Mouse (Mus musculus) midbrain, postnatal 0 days (tissue): ENCODE data around the gene Tff1. TPM values are rescaled to one million over a fixed set of nuclear protein-coding genes. Genes with fewer than 3 reads are reported as not detected.

ENCODE experiments used
- ATAC-seq: fragments of 200-750 bp; cut with Nextera tagmentation; 2 replicates; pipeline ENCODE4 v1.8.0; 2017; ENCODE audit warnings: moderate number of reproducible peaks, mild to moderate bottlenecking, moderate TSS enrichment, moderate library complexity; ENCODE audit not compliant: low FRiP score
- DNase-seq: peaks from one replicate; pipeline ENCODE4 v3.0.0-alpha.2; 2015; ENCODE audit warnings: low spot score
- H3K27ac ChIP-seq: fragments of 300-500 bp; sonication (generic); 2 replicates; pipeline ENCODE4 v1.5.1; 2014; ENCODE audit warnings: low read depth, mild to moderate bottlenecking, low read length, mixed read lengths
- H3K27me3 ChIP-seq: fragments of 300-500 bp; sonication (generic); 2 replicates; pipeline ENCODE4 v1.6.1; 2014; ENCODE audit warnings: low read length, control low read depth, mixed read lengths; ENCODE audit not compliant: insufficient read depth
- H3K36me3 ChIP-seq: fragments of 300-500 bp; sonication (generic); 2 replicates; pipeline ENCODE4 v1.6.1; 2014; ENCODE audit warnings: low read length, control low read depth, mixed read lengths; ENCODE audit not compliant: insufficient read depth
- H3K4me1 ChIP-seq: fragments of 300-500 bp; sonication (generic); 2 replicates; pipeline ENCODE4 v1.6.1; 2014; ENCODE audit warnings: mild to moderate bottlenecking, control low read depth, antibody characterized with exemption, low read length, mixed read lengths; ENCODE audit not compliant: insufficient read depth
- H3K4me2 ChIP-seq: fragments of 300-500 bp; sonication (generic); 2 replicates; pipeline ENCODE4 v1.6.1; 2014; ENCODE audit warnings: low read depth, mild to moderate bottlenecking, low read length, mixed read lengths; ENCODE audit not compliant: poor library complexity, severe bottlenecking
- H3K4me3 ChIP-seq: fragments of 300-500 bp; sonication (generic); 2 replicates; pipeline ENCODE4 v1.5.1; 2014; ENCODE audit warnings: low read depth, mild to moderate bottlenecking, low read length, moderate library complexity
- H3K9ac ChIP-seq: fragments of 300-500 bp; sonication (generic); replicated peaks from 2 replicates; pipeline ENCODE4 v1.6.1; 2014; ENCODE audit warnings: mild to moderate bottlenecking, low read length, moderate library complexity, mixed read lengths; ENCODE audit not compliant: poor library complexity, severe bottlenecking
- H3K9me3 ChIP-seq: fragments of 300-500 bp; sonication (generic); 2 replicates; pipeline ENCODE4 v1.6.1; 2016; ENCODE audit warnings: low read length, control low read depth
- CTCF ChIP-seq: IDR thresholded peaks from 2 replicates; pipeline ENCODE4 v1.5.1; 2016; ENCODE audit warnings: antibody characterized with exemption, mild to moderate bottlenecking
- WGBS: fragments of 180-500 bp; shearing (Covaris S2); extraction: QIAGEN DNeasy Blood & Tissue Kit; methylation state at CpG from one replicate; pipeline ENCODE4 v1.1.7; 2014; 5-methylcytosine and 5-hydroxymethylcytosine counted together
- polyA plus RNA-seq: library from polyadenylated mRNA; unstranded; fragments of >200 nt; fragmentation: Nextera tagmentation; extraction: Ambion mirVana; gene quantifications from 2 replicates; pipeline ENCODE4 v1.2.1, GENCODE M21; 2015
- total RNA-seq: library from RNA; depleted of rRNA; stranded (reverse); fragments of >200 nt; gene quantifications from 2 replicates; pipeline ENCODE4 v1.2.3, GENCODE M21; 2014; rRNA removed

Gene Tff1
- total RNA-seq (not detected in 2 replicates), polyA plus RNA-seq (not detected in 2 replicates)

- Histone ChIP-seq H3K36me3 (no peaks in the 10 kb centered on the region), H3K27me3 (no peaks in the 10 kb centered on the region), H3K4me1 (no peaks in the 10 kb centered on the region), H3K9ac (no peak within 1 kb of the TSS), H3K27ac (no peak within 1 kb of the TSS), H3K9me3 (no peaks in the 10 kb centered on the region), H3K4me3 (no peak within 1 kb of the TSS), H3K4me2 (no peak within 1 kb of the TSS)
- ATAC-seq, result no peak
- 88% methylated on average over 6 of the region's 6 CpGs for WGBS
- no peak for DNase-seq
- TF ChIP-seq CTCF, result no peak
Measured at GRCm38 (mm10) chr17:31165127-31165526, at the start of gene Tff1. TSS of gene Tff1 (minus strand) at chr17:31165277.

- Histone ChIP-seq H3K9me3 (no peaks in the 10 kb centered on the region), H3K9ac (no peak overlapping the region), H3K27ac (no peak overlapping the region), H3K4me3 (no peak overlapping the region), H3K4me1 (no peaks in the 10 kb centered on the region), H3K36me3 (no peaks in the 10 kb centered on the region), H3K27me3 (no peaks in the 10 kb centered on the region), H3K4me2 (no peak overlapping the region)
- no peak for ATAC-seq
- DNase-seq, result no peak
- 88% methylated on average over 6 of the region's 6 CpGs for WGBS
- no peak for TF ChIP-seq CTCF
Measured at GRCm38 (mm10) chr17:31211881-31212280, 46.8 kb upstream of the Tff1 start.

DNA sequence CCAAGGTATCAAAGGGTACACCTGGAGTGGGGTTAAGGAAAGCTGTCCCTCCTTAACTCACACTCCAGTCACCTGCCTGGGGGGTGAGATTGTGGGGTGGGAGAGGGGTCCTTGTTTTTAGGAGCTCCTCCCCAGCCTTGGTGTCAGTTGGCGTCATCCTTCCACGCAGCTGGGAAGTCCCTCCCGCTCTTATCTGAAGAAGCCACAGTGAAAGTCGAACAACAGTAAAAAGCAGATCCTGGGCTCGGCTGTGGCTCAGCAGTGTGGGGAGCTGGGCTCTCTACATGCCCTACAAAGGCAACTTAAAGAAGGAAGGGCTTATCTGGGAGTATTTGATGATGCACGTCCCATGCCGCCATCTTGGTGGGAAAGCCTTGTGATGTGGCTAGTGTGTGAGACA, 45.2 kb upstream of the Tff1 start:
- no peak overlapping the region for H3K4me2 ChIP-seq
- H3K27me3 ChIP-seq, result no peaks in the 10 kb centered on the region
- TF ChIP-seq CTCF, result no peak
- 94% methylated on average over 7 of the region's 7 CpGs for WGBS
- H3K36me3 ChIP-seq, result no peaks in the 10 kb centered on the region
- DNase-seq (no peak), ATAC-seq (no peak)
- no peaks in the 10 kb centered on the region for H3K4me1 ChIP-seq
- H3K9ac ChIP-seq, result no peak overlapping the region
- H3K4me3 ChIP-seq, result no peak overlapping the region
- H3K9me3 ChIP-seq, result no peaks in the 10 kb centered on the region
- no peak overlapping the region for H3K27ac ChIP-seq

GRCm38 (mm10) chr17:31209376-31209930, 44.4 kb upstream of the Tff1 start:
- Histone ChIP-seq H3K36me3 (no peaks in the 10 kb centered on the region), H3K4me3 (no peak overlapping the region), H3K27me3 (no peaks in the 10 kb centered on the region), H3K27ac (no peak overlapping the region), H3K9me3 (no peaks in the 10 kb centered on the region), H3K4me2 (no peak overlapping the region), H3K4me1 (no peaks in the 10 kb centered on the region), H3K9ac (no peak overlapping the region)
- 93% methylated on average over 11 of the region's 11 CpGs for WGBS
- DNase-seq (no peak), ATAC-seq (no peak)
- TF ChIP-seq CTCF, result no peak

DNA sequence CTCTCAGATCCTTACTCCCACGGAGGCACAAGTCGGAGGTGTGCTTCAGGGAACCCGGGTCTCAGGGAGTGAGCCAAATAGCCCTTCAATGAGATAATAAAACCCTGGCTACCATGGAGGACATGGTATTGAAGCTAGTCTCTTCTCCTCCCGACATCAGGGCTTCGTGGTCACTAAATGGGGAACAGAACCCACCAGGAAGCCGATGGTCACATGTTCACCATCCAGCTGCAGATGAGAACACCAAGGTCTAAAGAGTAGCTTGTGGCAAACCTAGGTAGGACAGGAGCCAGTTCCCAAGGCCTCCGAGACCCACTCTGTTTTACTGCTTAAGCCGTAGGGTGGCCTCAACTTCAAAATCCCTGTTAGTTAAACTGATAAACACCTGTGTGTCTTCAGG, 43.6 kb upstream of the Tff1 start:
- H3K4me1 ChIP-seq, result no peaks in the 10 kb centered on the region
- TF ChIP-seq CTCF, result no peak
- WGBS, result 91% methylated on average over 8 of the region's 8 CpGs
- H3K9me3 ChIP-seq, result no peaks in the 10 kb centered on the region
- no peak overlapping the region for H3K27ac ChIP-seq
- DNase-seq (no peak), ATAC-seq (no peak)
- H3K4me3 ChIP-seq, result no peak overlapping the region
- H3K4me2 ChIP-seq, result no peak overlapping the region
- no peak overlapping the region for H3K9ac ChIP-seq
- no peaks in the 10 kb centered on the region for H3K36me3 ChIP-seq
- H3K27me3 ChIP-seq, result no peaks in the 10 kb centered on the region

DNA sequence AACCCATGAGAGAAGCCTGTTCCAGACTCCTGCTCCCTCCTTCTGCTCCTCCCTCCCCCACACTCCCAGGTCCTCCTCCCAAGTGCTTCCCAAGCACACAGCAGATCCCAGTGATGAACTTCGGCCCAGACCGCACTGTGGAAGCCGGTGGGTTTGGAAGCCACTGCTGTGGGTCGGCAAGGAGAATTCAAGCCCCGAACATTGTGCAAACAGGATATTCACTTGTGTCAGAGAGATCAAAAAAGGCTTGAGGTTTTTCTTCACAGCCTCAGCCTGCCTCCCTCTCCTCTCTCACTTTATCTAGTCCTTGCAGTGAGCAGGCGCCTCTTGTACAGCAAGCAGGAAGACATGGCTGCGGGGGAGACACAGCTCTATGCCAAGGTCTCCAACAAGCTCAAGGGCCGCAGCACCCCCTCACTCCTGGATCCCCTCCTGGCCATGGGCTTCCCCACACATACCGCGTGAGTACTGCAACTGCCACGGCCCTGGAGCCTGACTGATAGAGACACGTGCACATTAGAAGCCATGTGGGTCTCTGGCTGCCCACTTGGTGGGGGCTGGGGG, 42.8 kb upstream of the Tff1 start, which contains the start of gene Ubash3a:
TSS of gene Ubash3a (plus strand) at position 103 of the 564 bp plus-strand sequence.
- Histone ChIP-seq H3K9me3 (no peaks in the 10 kb centered on the region), H3K27me3 (no peaks in the 10 kb centered on the region), H3K4me1 (no peaks in the 10 kb centered on the region), H3K4me2 (no peak within 1 kb of the TSS), H3K4me3 (no peak within 1 kb of the TSS), H3K36me3 (no peaks in the 10 kb centered on the region), H3K9ac (no peak within 1 kb of the TSS), H3K27ac (no peak within 1 kb of the TSS)
- no peak for ATAC-seq
- no peak for TF ChIP-seq CTCF
- WGBS, result 76% methylated on average over 12 of the region's 12 CpGs
- no peak for DNase-seq
